ENCODE assay signal across 14 mouse cellular contexts in the genomic region with DNA sequence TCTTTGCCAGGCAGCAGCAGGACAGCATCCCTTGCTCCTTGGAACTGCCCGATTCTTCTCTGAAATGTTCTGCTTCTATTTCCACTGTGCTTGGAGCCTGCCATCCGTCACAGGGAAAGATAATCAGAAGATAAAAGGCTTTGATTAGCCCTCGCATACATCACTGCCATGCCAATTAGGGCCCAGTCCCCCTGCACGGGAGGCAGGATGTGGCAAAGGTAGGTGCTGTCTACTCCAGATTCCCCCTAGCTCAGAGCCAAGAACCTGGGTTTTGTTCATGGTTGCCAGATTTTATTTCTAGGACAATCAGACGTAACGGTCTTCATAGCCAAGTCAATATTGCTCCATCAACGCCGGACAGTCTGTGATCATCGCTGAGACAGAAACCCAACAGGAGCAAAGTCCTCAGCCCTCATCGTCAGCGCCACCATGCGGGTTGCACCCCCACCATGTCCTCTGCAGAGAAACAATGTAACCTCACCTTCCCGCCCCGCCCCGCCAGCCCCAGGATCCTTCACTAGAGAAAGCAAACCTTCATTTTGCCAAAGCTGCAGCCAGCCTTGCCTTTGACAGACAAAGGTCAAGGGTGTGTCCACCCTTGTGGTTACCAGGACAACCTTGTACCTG. TPM values are rescaled to one million over a fixed set of nuclear protein-coding genes. Genes with fewer than 3 reads are reported as not detected.
DNase-seq lines count a peak whose midpoint lies in the region; ATAC-seq and TF ChIP-seq lines count a peak whose summit lies in the region.
"Had no signal": no experiment of that assay in that cellular context is flagged by ENCODE, and none has a peak within 500 bp of the region (broad histone marks: within the 10 kb centered on the region; RNA-seq: fewer than 3 reads in every experiment).

No protein-coding gene starts in this region.

- H3K36me3 ChIP-seq in forebrain, embryonic 12.5 days (replicated peaks), result no peaks in the 10 kb centered on the region; the same call in 1 of the 2 replicates
- H3K36me3 ChIP-seq in forebrain, embryonic 14.5 days (ENCODE audit: control insufficient read depth, insufficient read depth, low read length), result no peaks in the 10 kb centered on the region
- no peaks in the 10 kb centered on the region for H3K36me3 ChIP-seq in midbrain, embryonic 12.5 days
- no peaks in the 10 kb centered on the region for H3K36me3 ChIP-seq in midbrain, postnatal 0 days (ENCODE audit: insufficient read depth, low read length)
- no peaks in the 10 kb centered on the region for H3K36me3 ChIP-seq in midbrain, embryonic 16.5 days (ENCODE audit: control insufficient read depth, insufficient read depth, low read length)

- peak overlapping the region; percentile 61 for H3K27ac ChIP-seq in forebrain, embryonic 12.5 days
- H3K27ac ChIP-seq in forebrain, embryonic 14.5 days (ENCODE audit: low read depth, low read length), result no peak overlapping the region; the same call in 1 of the 2 replicates
- H3K27ac ChIP-seq in midbrain, embryonic 12.5 days (replicated peaks), result peak overlapping the region; percentile 52; the same call in 1 of the 2 replicates
- H3K27ac ChIP-seq in midbrain, postnatal 0 days (ENCODE audit: low read depth, low read length), result no peak overlapping the region
- peak overlapping the region; percentile 35; the same call in 1 of the 2 replicates for H3K27ac ChIP-seq in midbrain, embryonic 16.5 days (ENCODE audit: low read length)
- H3K27ac ChIP-seq: limb, embryonic 12.5 days; macrophage had no signal

- WGBS in forebrain, embryonic 12.5 days, result 74% methylated on average over 15 of the region's 15 CpGs
- WGBS in forebrain, embryonic 14.5 days, result 64% methylated on average over 15 of the region's 15 CpGs
- 82% methylated on average over 15 of the region's 15 CpGs for WGBS in midbrain, embryonic 12.5 days
- WGBS in midbrain, postnatal 0 days, result 67% methylated on average over 15 of the region's 15 CpGs
- 66% methylated on average over 15 of the region's 15 CpGs for WGBS in midbrain, embryonic 16.5 days

- H3K27me3 ChIP-seq in forebrain, embryonic 12.5 days, result no peaks in the 10 kb centered on the region
- no peaks in the 10 kb centered on the region for H3K27me3 ChIP-seq in forebrain, embryonic 14.5 days (replicated peaks; ENCODE audit: control insufficient read depth, insufficient read depth, low read length)
- no peaks in the 10 kb centered on the region for H3K27me3 ChIP-seq in midbrain, embryonic 12.5 days
- H3K27me3 ChIP-seq in midbrain, postnatal 0 days (ENCODE audit: insufficient read depth, low read length), result no peaks in the 10 kb centered on the region
- H3K27me3 ChIP-seq in midbrain, embryonic 16.5 days (ENCODE audit: control insufficient read depth, insufficient read depth, low read depth, low read length), result no peaks in the 10 kb centered on the region
- H3K27me3 ChIP-seq: limb, embryonic 12.5 days; Patski had no signal

- H3K4me1 ChIP-seq in forebrain, embryonic 12.5 days, result peaks cover 60% of the 10 kb centered on the region
- H3K4me1 ChIP-seq in forebrain, embryonic 14.5 days (ENCODE audit: control insufficient read depth, insufficient read depth, low read length), result peaks cover 22% of the 10 kb centered on the region
- peaks cover 59% of the 10 kb centered on the region for H3K4me1 ChIP-seq in midbrain, embryonic 12.5 days
- peaks cover 13% of the 10 kb centered on the region; the same call in 1 of the 2 replicates for H3K4me1 ChIP-seq in midbrain, postnatal 0 days (ENCODE audit: insufficient read depth, low read length)
- peaks cover 34% of the 10 kb centered on the region for H3K4me1 ChIP-seq in midbrain, embryonic 16.5 days (ENCODE audit: control insufficient read depth, insufficient read depth, low read length)

- TF ChIP-seq CTCF in midbrain, postnatal 0 days (IDR thresholded peaks at IDR 0.05), result no peak

- no peak for DNase-seq in forebrain, embryonic 14.5 days (ENCODE audit: low spot score)
- DNase-seq in midbrain, postnatal 0 days (ENCODE audit: low spot score), result no peak
- no peak for DNase-seq in lung, postnatal 4 days
- DNase-seq in left cerebral cortex, adult 11 months (ENCODE audit: low spot score), result no peak
- DNase-seq: cerebellum, adult 2 months; heart, postnatal 10 days; thymus, adult 2 months had no signal

- H3K9ac ChIP-seq in forebrain, embryonic 12.5 days, result no peak overlapping the region
- H3K9ac ChIP-seq in forebrain, embryonic 14.5 days (ENCODE audit: low read length), result no peak overlapping the region
- no peak overlapping the region for H3K9ac ChIP-seq in midbrain, embryonic 12.5 days (replicated peaks)
- no peak overlapping the region for H3K9ac ChIP-seq in midbrain, postnatal 0 days (replicated peaks; ENCODE audit: low read length, poor library complexity, severe bottlenecking)
- 0 out of 2 replicates have a peak overlapping the region, but pooled peaks have one; percentile 4 for H3K9ac ChIP-seq in midbrain, embryonic 16.5 days (ENCODE audit: low read depth, low read length)
- H3K9ac ChIP-seq: limb, embryonic 12.5 days had no signal

- H3K9me3 ChIP-seq in forebrain, embryonic 12.5 days, result no peaks in the 10 kb centered on the region
- no peaks in the 10 kb centered on the region for H3K9me3 ChIP-seq in forebrain, embryonic 14.5 days (replicated peaks; ENCODE audit: control insufficient read depth, low read length)
- H3K9me3 ChIP-seq in midbrain, embryonic 12.5 days, result no peaks in the 10 kb centered on the region
- H3K9me3 ChIP-seq in midbrain, postnatal 0 days (ENCODE audit: low read length), result no peaks in the 10 kb centered on the region
- H3K9me3 ChIP-seq in midbrain, embryonic 16.5 days (replicated peaks; ENCODE audit: control insufficient read depth, low read length, poor library complexity, severe bottlenecking), result no peaks in the 10 kb centered on the region

- H3K4me3 ChIP-seq in forebrain, embryonic 12.5 days (replicated peaks), result no peak overlapping the region
- no peak overlapping the region for H3K4me3 ChIP-seq in forebrain, embryonic 14.5 days (ENCODE audit: low read depth, low read length)
- no peak overlapping the region for H3K4me3 ChIP-seq in midbrain, embryonic 12.5 days
- H3K4me3 ChIP-seq in midbrain, postnatal 0 days (ENCODE audit: low read depth, low read length), result no peak overlapping the region
- H3K4me3 ChIP-seq in midbrain, embryonic 16.5 days (ENCODE audit: low read depth, low read length), result no peak overlapping the region
- H3K4me3 ChIP-seq: limb, embryonic 12.5 days had no signal

- no peak for ATAC-seq in forebrain, embryonic 12.5 days (ENCODE audit: low FRiP score)
- no peak for ATAC-seq in forebrain, embryonic 14.5 days
- no peak for ATAC-seq in midbrain, embryonic 12.5 days (ENCODE audit: low FRiP score, low read depth)
- ATAC-seq in midbrain, postnatal 0 days (ENCODE audit: low FRiP score), result no peak
- ATAC-seq in inflammation-experienced regulatory T-cells, adult 6 months, result peak; percentile 46
- ATAC-seq in midbrain, embryonic 16.5 days, result no peak
- ATAC-seq: Patski had no signal

- H3K4me2 ChIP-seq in forebrain, embryonic 12.5 days, result no peak overlapping the region
- no peak overlapping the region for H3K4me2 ChIP-seq in forebrain, embryonic 14.5 days (ENCODE audit: low read length)
- no peak overlapping the region for H3K4me2 ChIP-seq in midbrain, embryonic 12.5 days (replicated peaks)
- no peak overlapping the region for H3K4me2 ChIP-seq in midbrain, postnatal 0 days (ENCODE audit: low read depth, low read length, poor library complexity, severe bottlenecking)
- no peak overlapping the region for H3K4me2 ChIP-seq in midbrain, embryonic 16.5 days (ENCODE audit: low read length)
- H3K4me2 ChIP-seq: limb, embryonic 12.5 days had no signal

RNA-seq across cellular contexts. Expression of a gene that starts 44.5 kb away (rescaled TPM):
- polyA plus RNA-seq in forebrain, embryonic 12.5 days (2016; fragmentation: Nextera tagmentation; extraction: Ambion mirVana), result 28.0 and 28.1 TPM in 2 replicates
- polyA plus RNA-seq in forebrain, embryonic 14.5 days (2014; fragmentation: Nextera tagmentation; extraction: Ambion mirVana), result 24.6 and 35.8 TPM in 2 replicates
- 30.9 and 35.1 TPM in 2 replicates for polyA plus RNA-seq in midbrain, embryonic 12.5 days (2016; fragmentation: Nextera tagmentation; extraction: Ambion mirVana)
- 152 and 156 TPM in 2 replicates for total RNA-seq in midbrain, postnatal 0 days (2014; rRNA removed)
- 43.1 and 43.5 TPM in 2 replicates for polyA plus RNA-seq in midbrain, postnatal 0 days (2015; fragmentation: Nextera tagmentation; extraction: Ambion mirVana)
- under 1 TPM; 0.20 to 0.55 (median 0.33) TPM for polyA plus RNA-seq in inflammation-experienced regulatory T-cells, adult 6 months (2017; shearing (Covaris generic))
- 47.7 and 56.7 TPM in 2 replicates for polyA plus RNA-seq in midbrain, embryonic 16.5 days (2015; fragmentation: Nextera tagmentation; extraction: Ambion mirVana)

RNA-seq across cellular contexts. Expression of a gene that starts 44.6 kb away (rescaled TPM):
- 20.7 TPM in 2 replicates for polyA plus RNA-seq in forebrain, embryonic 12.5 days (2016; fragmentation: Nextera tagmentation; extraction: Ambion mirVana)
- polyA plus RNA-seq in forebrain, embryonic 14.5 days (2014; fragmentation: Nextera tagmentation; extraction: Ambion mirVana), result 11.0 and 12.5 TPM in 2 replicates
- polyA plus RNA-seq in midbrain, embryonic 12.5 days (2016; fragmentation: Nextera tagmentation; extraction: Ambion mirVana), result 18.6 and 24.1 TPM in 2 replicates
- total RNA-seq in midbrain, postnatal 0 days (2014; rRNA removed), result 13.3 and 22.7 TPM in 2 replicates
- polyA plus RNA-seq in midbrain, postnatal 0 days (2015; fragmentation: Nextera tagmentation; extraction: Ambion mirVana), result 10.3 and 13.3 TPM in 2 replicates
- polyA plus RNA-seq in inflammation-experienced regulatory T-cells, adult 6 months (2017; shearing (Covaris generic)), result 1 to 10 TPM; 1.6 to 4.2 (median 3.3) TPM
- 18.0 and 20.1 TPM in 2 replicates for polyA plus RNA-seq in midbrain, embryonic 16.5 days (2015; fragmentation: Nextera tagmentation; extraction: Ambion mirVana)

Comparison
In these comparisons a context has a peak if more than half of its experiments do, and no peak if none do; other contexts are left out.
1. H3K27ac ChIP-seq: peak in forebrain, embryonic 12.5 days (single experiment), midbrain, embryonic 12.5 days (single experiment) and midbrain, embryonic 16.5 days (single experiment); none in forebrain, embryonic 14.5 days (single experiment) and midbrain, postnatal 0 days (single experiment).
2. RNA of a gene that starts 44.5 kb away (polyA plus RNA-seq): 47.7 to 56.7 TPM in midbrain, embryonic 16.5 days, 43.1 to 43.5 TPM in midbrain, postnatal 0 days, 30.9 to 35.1 TPM in midbrain, embryonic 12.5 days, 28.0 to 28.1 TPM in forebrain, embryonic 12.5 days and 24.6 to 35.8 TPM in forebrain, embryonic 14.5 days; 0.20 to 0.55 TPM in inflammation-experienced regulatory T-cells, adult 6 months; every median in the first group is over 10 times any median in the second.